Mouse (Mus musculus) layer of hippocampus, adult 9-10 months (tissue): Measurements from ENCODE around the gene Il10.

Experiments used
- DNase-seq: peaks from one replicate; pipeline ENCODE4 v3.0.0; 2022; ENCODE audit warnings: low spot score

Il10 gene

GRCm38 (mm10) chr1:131049361-131049806 lies 29.7 kb downstream of the Il10 start:
- DNase-seq: no peak

- DNase-seq: no peak
Observed at GRCm38 (mm10) chr1:131050011-131050410, 30.4 kb downstream of the Il10 start.

- DNase-seq: no peak
Observed at GRCm38 (mm10) chr1:131050617-131051016, 31.0 kb downstream of the Il10 start.

DNA sequence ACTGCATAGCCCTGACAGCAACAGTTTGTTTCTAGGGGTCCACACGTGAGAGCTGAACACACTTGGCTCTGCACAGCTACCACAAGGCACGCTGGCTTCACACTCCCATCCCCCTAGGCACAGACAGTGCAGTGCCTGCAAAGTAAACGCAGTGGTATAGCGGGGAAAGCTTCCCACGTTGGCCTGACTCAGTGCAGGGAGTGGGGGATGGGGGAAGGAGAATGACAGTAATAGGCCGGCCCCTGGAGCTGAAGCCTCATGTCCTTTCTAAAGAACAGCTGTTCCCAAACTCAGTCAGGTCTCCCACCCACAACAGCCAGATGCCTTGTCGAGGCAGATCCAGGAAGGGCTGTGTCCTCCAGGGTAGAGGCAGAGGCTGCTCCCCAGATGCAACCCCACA lies 31.4 kb downstream of the Il10 start:
- DNase-seq: no peak

GRCm38 (mm10) chr1:131053239-131053638 lies 33.6 kb downstream of the Il10 start:
- peak; percentile 46 for DNase-seq

DNA sequence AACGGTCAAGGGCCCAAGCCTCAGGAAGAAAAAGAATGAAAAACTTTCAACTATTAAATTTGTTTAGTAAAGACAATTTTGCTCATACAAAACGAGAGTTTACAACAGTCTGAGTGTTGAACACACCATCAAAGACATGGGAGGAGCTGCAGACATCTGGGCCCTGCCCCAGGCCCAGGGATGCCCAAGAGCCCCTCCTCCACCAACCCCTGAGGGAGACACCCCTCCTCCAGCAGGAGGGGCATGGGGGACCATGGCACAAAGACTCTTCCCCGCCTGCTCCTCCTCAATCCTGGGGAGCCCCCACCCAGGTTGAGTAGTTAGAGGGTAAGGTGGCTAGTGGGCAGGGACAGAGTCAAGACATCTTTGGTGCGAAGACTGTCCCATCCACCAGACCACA lies 34.0 kb downstream of the Il10 start:
- no peak for DNase-seq

DNA sequence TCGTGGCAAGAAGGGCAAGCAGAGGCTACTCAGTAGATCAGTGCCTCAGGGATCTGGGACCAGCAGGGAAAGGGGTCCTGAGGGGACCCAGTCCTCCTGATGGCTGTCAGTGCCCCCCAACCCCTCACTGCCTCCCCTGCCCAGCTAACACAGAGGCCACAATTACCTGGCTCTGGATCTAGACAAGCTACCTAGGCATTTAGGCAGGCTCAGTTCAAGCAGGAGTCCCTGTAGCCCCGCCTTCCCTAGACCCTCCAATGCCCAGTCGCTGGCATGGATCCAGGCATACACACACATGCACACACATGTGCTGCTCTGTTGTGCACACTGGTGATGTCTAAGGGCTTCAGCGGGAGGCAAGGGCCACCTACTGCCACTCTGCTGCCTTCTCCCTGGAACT lies 34.6 kb downstream of the Il10 start:
- no peak for DNase-seq

GRCm38 (mm10) chr1:131058431-131058830 lies 38.8 kb downstream of the Il10 start:
- DNase-seq: no peak

DNA sequence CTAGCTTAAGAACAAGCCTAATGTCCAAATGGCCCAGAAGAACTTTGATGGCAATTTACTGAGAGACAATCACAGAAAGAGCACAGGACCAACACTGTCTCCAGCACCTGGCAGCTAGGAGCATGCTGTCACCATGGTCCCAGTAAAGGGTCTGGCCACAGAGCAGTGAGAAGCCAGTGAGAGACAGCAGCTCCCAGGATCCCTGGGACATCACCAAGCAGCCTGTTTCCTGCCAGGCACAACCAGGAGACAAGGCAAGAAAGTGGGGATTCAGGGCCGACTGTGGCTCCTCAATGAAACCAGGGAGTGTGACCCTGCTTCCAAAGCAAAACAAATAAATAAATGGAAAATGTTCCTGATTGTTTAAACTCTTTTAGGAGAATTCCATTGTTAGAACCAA lies 39.8 kb downstream of the Il10 start:
- no peak for DNase-seq

GRCm38 (mm10) chr1:131059841-131060240 lies 40.2 kb downstream of the Il10 start:
- no peak for DNase-seq

DNA sequence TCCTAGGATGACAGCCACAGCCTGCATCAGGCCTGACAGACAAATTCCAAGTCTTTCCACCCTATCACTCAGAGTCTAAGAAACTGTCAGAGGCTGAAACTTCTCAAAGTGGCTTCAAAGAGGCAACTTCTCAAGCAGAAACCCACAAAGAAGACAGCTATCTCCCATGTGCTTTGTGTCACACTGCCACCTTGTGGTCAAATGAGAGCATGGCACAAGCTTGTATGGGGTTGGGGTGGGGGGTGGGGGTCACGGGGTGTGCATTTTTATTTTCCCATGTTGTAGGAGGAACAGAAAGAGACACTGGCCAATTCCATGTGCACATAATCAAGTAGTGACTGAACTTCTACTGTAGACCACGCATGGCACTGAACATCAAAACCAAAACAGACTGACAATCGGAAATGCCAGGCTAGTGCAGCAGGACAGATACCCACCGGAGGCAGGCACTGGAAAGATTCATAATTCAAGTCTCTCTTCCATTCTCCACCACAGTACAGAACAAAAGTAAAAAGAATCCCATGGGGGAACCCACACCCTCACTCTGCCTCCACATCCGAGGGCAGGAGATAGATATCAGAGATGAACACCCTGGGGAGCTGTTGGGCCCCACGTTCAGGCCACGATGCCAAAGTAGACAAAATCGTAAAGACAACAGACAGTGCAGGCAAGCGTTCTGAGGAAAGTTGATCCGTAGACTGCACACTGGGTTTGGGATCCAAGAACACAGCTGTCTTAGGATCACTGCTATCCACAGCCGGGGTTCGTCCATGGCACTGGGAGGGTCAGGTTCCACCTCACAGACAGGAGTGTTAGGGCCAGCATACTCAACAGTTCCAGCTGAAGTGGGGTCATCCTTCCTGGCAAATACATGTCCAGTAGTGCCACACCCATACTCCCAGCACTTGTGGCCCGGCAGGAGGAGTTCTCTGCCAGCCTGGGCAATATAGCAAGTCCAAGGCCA lies 40.9 kb downstream of the Il10 start:
- no peak for DNase-seq

DNA sequence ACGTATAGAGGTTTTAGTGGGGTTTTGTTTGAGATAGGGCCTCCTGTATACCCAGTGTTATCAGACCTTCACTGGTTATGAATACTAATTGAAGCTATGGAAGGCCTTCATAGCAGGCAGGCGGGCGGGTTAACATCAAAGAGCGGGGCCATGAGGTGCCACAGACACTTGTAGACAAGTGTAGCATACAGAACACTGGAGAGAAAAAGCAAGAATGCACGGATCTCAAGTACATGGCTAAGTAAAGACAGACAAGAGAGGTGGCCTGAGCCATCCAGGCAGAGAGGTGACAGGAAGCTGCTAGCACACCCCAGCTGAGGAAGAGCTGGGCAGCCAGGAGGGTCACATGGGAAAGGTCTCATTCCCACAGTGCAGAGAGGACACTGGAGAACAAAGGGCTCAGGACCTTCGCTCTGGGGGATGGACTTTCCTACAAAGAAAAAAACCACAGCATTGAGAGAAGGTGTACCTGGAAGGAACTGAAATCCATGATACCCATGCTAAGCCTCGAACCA lies 42.2 kb downstream of the Il10 start:
- DNase-seq: no peak

DNA sequence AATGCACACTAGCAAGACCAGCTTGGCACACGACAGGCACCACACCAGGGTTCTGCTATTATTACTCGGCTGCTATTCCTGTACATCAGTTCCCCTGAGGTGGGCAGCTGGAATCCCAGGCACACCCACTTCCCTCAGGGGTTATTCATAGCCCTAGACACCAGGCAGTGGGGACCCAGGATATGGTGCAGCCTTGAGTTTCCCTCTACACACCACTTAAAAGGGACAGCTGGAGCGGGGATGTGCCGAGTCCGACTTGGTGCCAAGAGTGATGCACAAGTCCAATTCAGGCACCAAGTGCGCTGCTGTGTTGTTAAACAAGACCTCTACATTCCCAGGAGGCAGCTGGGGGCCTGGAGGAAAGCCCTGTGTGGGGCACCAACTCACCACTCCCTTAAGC lies 43.2 kb downstream of the Il10 start:
- no peak for DNase-seq

GRCm38 (mm10) chr1:131064202-131064601 lies 44.6 kb downstream of the Il10 start:
- DNase-seq: no peak

DNA sequence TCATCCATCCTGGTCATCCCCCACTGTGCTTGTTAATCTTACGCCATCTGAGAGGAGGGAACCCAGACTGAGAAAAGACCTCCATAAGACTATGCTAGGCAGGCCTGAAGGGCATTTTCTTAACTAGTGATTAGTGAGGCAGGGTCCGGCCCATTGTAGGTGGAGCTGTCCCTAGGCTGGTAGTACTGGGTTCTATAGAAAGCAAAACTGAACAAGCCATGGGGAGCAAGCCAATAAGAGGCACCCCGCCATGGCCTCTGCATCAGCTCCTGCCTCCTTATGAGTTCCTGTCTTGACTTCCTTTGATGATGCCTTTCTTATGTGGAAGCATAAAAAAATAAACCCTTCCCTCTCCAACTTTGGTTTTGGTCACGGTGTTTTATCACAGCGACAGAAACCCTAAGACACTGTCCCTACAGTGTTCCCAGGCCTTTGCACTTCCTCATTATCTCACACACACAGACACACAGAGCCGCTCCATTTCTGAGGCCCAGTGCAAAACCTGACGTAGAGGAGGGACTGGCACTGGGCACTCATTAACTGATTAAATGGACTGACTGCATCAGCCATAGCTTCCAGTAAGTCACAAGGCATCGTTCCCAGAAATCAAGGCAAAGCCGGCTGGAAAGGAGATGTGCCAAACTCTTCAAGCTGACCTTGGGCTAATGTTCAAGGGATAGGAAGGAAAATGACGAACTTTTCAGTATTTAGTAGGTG lies 48.5 kb downstream of the Il10 start:
- no peak for DNase-seq

DNA sequence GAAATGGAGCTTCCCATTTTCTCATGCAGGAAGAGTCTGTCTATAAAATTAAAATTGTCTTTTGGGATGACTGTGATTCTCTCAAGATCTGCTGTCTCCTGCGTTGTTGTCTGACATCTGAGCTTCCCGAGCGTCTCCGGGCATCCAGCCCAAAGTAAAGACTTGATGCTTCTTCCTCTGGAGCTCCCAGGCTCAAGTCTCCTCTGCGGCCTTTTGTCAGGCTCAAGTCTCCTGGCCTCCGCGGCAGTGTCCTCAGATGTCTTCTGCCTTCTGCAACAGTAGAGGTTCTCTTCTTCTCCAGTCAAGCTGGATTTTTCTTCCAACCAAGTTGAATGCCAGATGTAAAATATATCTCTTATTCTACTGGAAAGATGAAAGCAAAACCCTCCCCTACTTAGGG lies 49.4 kb downstream of the Il10 start:
- no peak for DNase-seq

GRCm38 (mm10) chr1:131072376-131072990 lies 52.8 kb downstream of the Il10 start:
- DNase-seq: no peak

DNA sequence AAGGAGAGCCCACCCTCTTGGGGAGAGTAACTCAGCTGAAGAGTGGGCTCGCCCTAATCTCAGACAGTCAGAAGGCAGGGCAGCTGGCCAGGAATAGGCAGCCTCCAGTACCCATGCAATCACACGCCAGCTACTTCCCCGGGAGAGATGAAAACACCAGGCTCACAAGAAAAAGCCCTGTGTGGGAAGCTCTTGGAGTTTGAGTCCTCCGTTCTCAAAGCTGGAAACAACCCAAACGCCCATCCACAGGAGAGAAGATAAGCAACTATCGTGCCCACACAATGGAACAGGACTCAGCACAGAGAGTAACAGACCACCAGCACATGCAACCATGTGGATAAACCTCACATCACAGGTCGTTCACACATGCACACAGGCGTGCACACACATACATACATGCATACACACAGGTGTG lies 54.9 kb downstream of the Il10 start:
- DNase-seq: no peak
